Mouse (Mus musculus) heart, adult 2 months (tissue): ENCODE data around the gene Fscb. TPM values are rescaled to one million over a fixed set of nuclear protein-coding genes. Genes with fewer than 3 reads are reported as not detected.

ENCODE experiments used
- DNase-seq, 2 experiments: peaks; one replicate each; pipeline ENCODE4 v3.0.0; 2021
- H3K27ac ChIP-seq: fragments of 200-600 bp; 2 replicates; pipeline ENCODE4 v1.8.1; 2022
- H3K27me3 ChIP-seq: fragments of 200-500 bp; 2 replicates; pipeline ENCODE4 v1.6.1; 2012; ENCODE audit warnings: mild to moderate bottlenecking, low read length, inconsistent platforms, mixed read lengths; ENCODE audit not compliant: control insufficient read depth, insufficient read depth
- H3K36me3 ChIP-seq: fragments of 200-500 bp; 2 replicates; pipeline ENCODE4 v1.6.1; 2012; ENCODE audit warnings: low read length, inconsistent platforms; ENCODE audit not compliant: control insufficient read depth, insufficient read depth
- H3K4me1 ChIP-seq: fragments of 200-500 bp; 2 replicates; pipeline ENCODE4 v1.6.1; 2011; ENCODE audit warnings: low read length; ENCODE audit not compliant: control insufficient read depth, insufficient read depth
- H3K4me3 ChIP-seq: fragments of 200-600 bp; 2 replicates; pipeline ENCODE4 v1.8.1; 2022
- H3K79me2 ChIP-seq: fragments of 200-500 bp; replicated peaks from 2 replicates; pipeline ENCODE4 v1.6.1; 2012; ENCODE audit warnings: mild to moderate bottlenecking, inconsistent platforms, low read length, moderate library complexity, mixed read lengths; ENCODE audit not compliant: control insufficient read depth, insufficient read depth
- H3K9ac ChIP-seq: fragments of 200-500 bp; 2 replicates; pipeline ENCODE4 v1.6.1; 2012; ENCODE audit warnings: low read depth, mild to moderate bottlenecking, control low read depth, inconsistent platforms, low read length, mixed read lengths
- CTCF ChIP-seq: fragments of 200-600 bp; IDR thresholded peaks from 2 replicates; pipeline ENCODE4 v1.8.1; 2022; ENCODE audit warnings: antibody characterized with exemption, mild to moderate bottlenecking, moderate library complexity
- EP300 ChIP-seq: fragments of 200-500 bp; IDR thresholded peaks from 2 replicates; pipeline ENCODE4 v1.6.1; 2011; ENCODE audit warnings: low read depth, low read length, control low read depth; ENCODE audit not compliant: insufficient read depth
- POLR2A ChIP-seq: fragments of 200-500 bp; IDR thresholded peaks from 2 replicates; pipeline ENCODE4 v1.6.1; 2011; ENCODE audit warnings: mild to moderate bottlenecking, low read depth, low read length, control low read depth; ENCODE audit not compliant: insufficient read depth
- WGBS: fragments of 180-500 bp; shearing (Covaris S2); methylation state at CpG from one replicate; pipeline ENCODE4 v1.1.7; 2018; 5-methylcytosine and 5-hydroxymethylcytosine counted together
- intact Hi-C: fragments of 180-260 bp; cut with DNase I; formaldehyde crosslinking; loops from one replicate; pipeline ENCODE4 v1.15.1; 2025
- long read RNA-seq: library from polyadenylated mRNA; stranded (forward); transcript quantifications from one replicate; pipeline ENCODE4 v2.0.0, GENCODE M21; 2021
- polyA plus RNA-seq: library from polyadenylated mRNA; depleted of rRNA; stranded (reverse); fragments of >200 nt; gene quantifications from 2 replicates; pipeline ENCODE4 v1.2.3, GENCODE M21; 2012; rRNA removed
- total RNA-seq, 2 experiments: library from RNA; stranded (reverse); gene quantifications; 2 replicates each; pipeline ENCODE4 v1.2.3; 2021

The Fscb gene
- not detected for total RNA-seq
- polyA plus RNA-seq: not detected in 2 replicates
- long read RNA-seq: 0 reads

GRCm38 (mm10) chr12:64474590-64474989 is at the start of gene Fscb:
Fscb (minus strand) TSS chr12:64474690.
- no peaks in the 10 kb centered on the region for H3K36me3 ChIP-seq
- intact Hi-C loops: no loop called here
- TF ChIP-seq EP300: no peak
- TF ChIP-seq POLR2A: no peak
- no peak for TF ChIP-seq CTCF
- H3K9ac ChIP-seq: no peak within 1 kb of the TSS
- 70% methylated on average over 1 of the region's 1 CpGs for WGBS
- no peak within 1 kb of the TSS for H3K27ac ChIP-seq
- no peaks in the 10 kb centered on the region for H3K27me3 ChIP-seq
- H3K79me2 ChIP-seq: no peaks in the 10 kb centered on the region
- no peak for DNase-seq
- no peaks in the 10 kb centered on the region for H3K4me1 ChIP-seq
- H3K4me3 ChIP-seq: no peak within 1 kb of the TSS

- no peak overlapping the region for H3K4me3 ChIP-seq
- H3K27ac ChIP-seq: no peak overlapping the region
- no peak overlapping the region for H3K9ac ChIP-seq
- no peaks in the 10 kb centered on the region for H3K27me3 ChIP-seq
- intact Hi-C loops: no loop called here
- no peak for TF ChIP-seq POLR2A
- DNase-seq: no peak
- WGBS: 51% methylated on average over 2 of the region's 2 CpGs
- no peaks in the 10 kb centered on the region for H3K4me1 ChIP-seq
- H3K36me3 ChIP-seq: no peaks in the 10 kb centered on the region
- H3K79me2 ChIP-seq: no peaks in the 10 kb centered on the region
These were observed 42.3 kb upstream of the Fscb start for GRCm38 (mm10) chr12:64516775-64517174.

GRCm38 (mm10) chr12:64513439-64513838 is 38.9 kb upstream of the Fscb start:
- Histone ChIP-seq H3K27ac (no peak overlapping the region), H3K9ac (no peak overlapping the region), H3K4me1 (no peaks in the 10 kb centered on the region), H3K36me3 (no peaks in the 10 kb centered on the region), H3K79me2 (no peaks in the 10 kb centered on the region), H3K27me3 (no peaks in the 10 kb centered on the region), H3K4me3 (no peak overlapping the region)
- intact Hi-C loops: no loop called here
- 59% methylated on average over 1 of the region's 1 CpGs for WGBS
- no peak for DNase-seq
- TF ChIP-seq EP300: no peak
- no peak for TF ChIP-seq CTCF
- TF ChIP-seq POLR2A: no peak

GRCm38 (mm10) chr12:64497706-64498105 is 23.2 kb upstream of the Fscb start:
- Histone ChIP-seq H3K36me3 (no peaks in the 10 kb centered on the region), H3K79me2 (no peaks in the 10 kb centered on the region), H3K9ac (no peak overlapping the region), H3K27me3 (no peaks in the 10 kb centered on the region), H3K27ac (no peak overlapping the region), H3K4me1 (no peaks in the 10 kb centered on the region), H3K4me3 (no peak overlapping the region)
- DNase-seq: no peak
- intact Hi-C loops: no loop called here
- WGBS: 68% methylated on average over 5 of the region's 5 CpGs
- no peak for TF ChIP-seq EP300
- TF ChIP-seq CTCF: no peak
- no peak for TF ChIP-seq POLR2A

GRCm38 (mm10) chr12:64473615-64474014 is 875 bp downstream of the Fscb start:
- Histone ChIP-seq H3K4me3 (no peak overlapping the region), H3K79me2 (no peaks in the 10 kb centered on the region), H3K4me1 (no peaks in the 10 kb centered on the region), H3K27ac (no peak overlapping the region), H3K9ac (no peak overlapping the region), H3K27me3 (no peaks in the 10 kb centered on the region), H3K36me3 (no peaks in the 10 kb centered on the region)
- DNase-seq: no peak
- TF ChIP-seq CTCF (no peak), EP300 (no peak), POLR2A (no peak)
- intact Hi-C loops: no loop called here
- WGBS: 35% methylated on average over 1 of the region's 1 CpGs

GRCm38 (mm10) chr12:64473136-64473535 is 1.4 kb downstream of the Fscb start:
- intact Hi-C loops: no loop called here
- Histone ChIP-seq H3K36me3 (no peaks in the 10 kb centered on the region), H3K4me3 (no peak overlapping the region), H3K79me2 (no peaks in the 10 kb centered on the region), H3K27ac (no peak overlapping the region), H3K27me3 (no peaks in the 10 kb centered on the region), H3K9ac (no peak overlapping the region), H3K4me1 (no peaks in the 10 kb centered on the region)
- 77% methylated on average over 1 of the region's 1 CpGs for WGBS
- DNase-seq: no peak
- TF ChIP-seq POLR2A (no peak), EP300 (no peak)

GRCm38 (mm10) chr12:64455228-64455627 is 19.3 kb downstream of the Fscb start:
- no peaks in the 10 kb centered on the region for H3K4me1 ChIP-seq
- DNase-seq: no peak
- no peak overlapping the region for H3K4me3 ChIP-seq
- H3K27me3 ChIP-seq: no peaks in the 10 kb centered on the region
- no peak for TF ChIP-seq CTCF
- H3K36me3 ChIP-seq: no peaks in the 10 kb centered on the region
- H3K79me2 ChIP-seq: no peaks in the 10 kb centered on the region
- H3K27ac ChIP-seq: no peak overlapping the region
- intact Hi-C loops: no loop called here
- H3K9ac ChIP-seq: no peak overlapping the region
